Mouse (Mus musculus) lung, adult 2 months (tissue): ENCODE measurements around the gene Lrrc10b. TPM values are rescaled to one million over a fixed set of nuclear protein-coding genes. Genes with fewer than 3 reads are reported as not detected.

Experiments
- DNase-seq: peaks from one replicate; pipeline ENCODE4 v3.0.0; 2022
- H3K4me1 ChIP-seq: fragments of 200-500 bp; 2 replicates; pipeline ENCODE4 v1.6.1; 2011; ENCODE audit warnings: low read length; ENCODE audit not compliant: control insufficient read depth, insufficient read depth
- H3K4me3 ChIP-seq: fragments of 200-500 bp; replicated peaks from 2 replicates; pipeline ENCODE3; 2011; ENCODE audit warnings: low read depth, mild to moderate bottlenecking, control low read depth, low read length; ENCODE audit errors: extremely low read depth
- CTCF ChIP-seq: fragments of 200-500 bp; IDR thresholded peaks from 2 replicates; pipeline ENCODE4 v1.5.1; 2011; ENCODE audit warnings: mild to moderate bottlenecking, low read length, control low read depth; ENCODE audit not compliant: insufficient read depth
- POLR2A ChIP-seq: fragments of 200-500 bp; IDR thresholded peaks from 2 replicates; pipeline ENCODE4 v1.6.1; 2011; ENCODE audit warnings: low read depth, mild to moderate bottlenecking, control low read depth, low read length, borderline replicate concordance; ENCODE audit errors: extremely low read depth
- WGBS: fragments of 180-500 bp; shearing (Covaris S2); methylation state at CpG from one replicate; pipeline ENCODE4 v1.1.7; 2018; 5-methylcytosine and 5-hydroxymethylcytosine counted together
- polyA plus RNA-seq: library from polyadenylated mRNA; depleted of rRNA; stranded (reverse); fragments of >200 nt; gene quantifications from 2 replicates; pipeline ENCODE4 v1.2.3, GENCODE M21; 2012

Lrrc10b gene
- polyA plus RNA-seq, 1 experiment, result 20.6 TPM

- Histone ChIP-seq H3K4me1 (no peaks in the 10 kb centered on the region), H3K4me3 (no peak overlapping the region)
- TF ChIP-seq POLR2A, result no peak
- TF ChIP-seq CTCF, result no peak
- no peak for DNase-seq
- WGBS, result 40% methylated on average over 6 of the region's 6 CpGs
These were observed 16.5 kb upstream of the Lrrc10b start for GRCm38 (mm10) chr19:10473779-10474178.

DNA sequence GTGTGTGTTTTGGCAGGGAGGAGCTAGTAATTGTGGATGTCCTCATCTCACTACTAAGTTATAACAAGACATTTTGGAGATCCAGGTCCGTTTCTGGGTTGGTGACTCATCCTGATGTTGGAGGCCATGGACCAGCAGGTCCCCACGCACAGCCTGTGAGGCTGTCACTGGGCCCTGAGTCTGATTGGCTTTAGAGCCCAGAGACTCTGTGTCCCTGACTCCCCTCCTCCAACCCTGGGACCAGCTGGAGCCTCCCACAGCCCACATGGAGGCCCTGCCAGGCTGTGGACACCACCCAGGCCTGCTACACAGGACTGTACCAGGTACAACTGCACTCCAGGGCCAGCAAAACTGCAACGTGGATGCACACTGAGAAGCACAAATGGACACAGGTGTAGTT, 15.7 kb upstream of the Lrrc10b start:
- DNase-seq, result no peak
- TF ChIP-seq POLR2A (no peak), CTCF (no peak)
- 62% methylated on average over 3 of the region's 3 CpGs for WGBS
- H3K4me3 ChIP-seq, result no peak overlapping the region
- H3K4me1 ChIP-seq, result no peaks in the 10 kb centered on the region

GRCm38 (mm10) chr19:10469171-10469658, 11.9 kb upstream of the Lrrc10b start:
- DNase-seq, result no peak
- 33% methylated on average over 8 of the region's 8 CpGs for WGBS
- no peak for TF ChIP-seq CTCF
- no peak for TF ChIP-seq POLR2A
- H3K4me1 ChIP-seq, result no peaks in the 10 kb centered on the region
- H3K4me3 ChIP-seq, result no peak overlapping the region

DNA sequence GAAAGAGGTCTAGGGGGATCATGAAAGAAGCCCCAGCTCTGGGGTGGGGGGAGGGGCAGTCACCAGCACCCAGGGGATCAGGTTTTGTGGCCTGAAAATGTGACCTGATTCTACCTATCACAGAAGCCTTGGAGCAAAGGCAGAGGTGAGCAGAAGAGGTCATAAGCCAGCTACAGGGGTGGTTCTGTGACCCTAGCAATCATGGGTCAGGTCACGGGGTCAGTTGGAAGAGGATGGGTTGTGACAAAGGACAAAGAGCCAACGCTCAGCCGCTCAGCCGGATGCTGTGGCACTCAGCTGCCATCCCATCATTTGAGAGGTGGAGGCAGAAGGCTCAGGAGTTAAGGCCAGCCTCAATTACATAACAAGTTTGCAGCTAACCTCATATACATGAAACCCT, 7.2 kb upstream of the Lrrc10b start:
- no peaks in the 10 kb centered on the region for H3K4me1 ChIP-seq
- H3K4me3 ChIP-seq, result no peak overlapping the region
- no peak for DNase-seq
- WGBS, result 57% methylated on average over 4 of the region's 4 CpGs
- TF ChIP-seq POLR2A, result no peak
- no peak for TF ChIP-seq CTCF

- 28% methylated on average over 7 of the region's 7 CpGs for WGBS
- no peaks in the 10 kb centered on the region; the same call in 1 of the 2 replicates for H3K4me1 ChIP-seq
- no peak for TF ChIP-seq CTCF
- no peak for TF ChIP-seq POLR2A
- no peak overlapping the region for H3K4me3 ChIP-seq
- no peak for DNase-seq
These were observed 4.3 kb upstream of the Lrrc10b start for GRCm38 (mm10) chr19:10461584-10461983.

DNA sequence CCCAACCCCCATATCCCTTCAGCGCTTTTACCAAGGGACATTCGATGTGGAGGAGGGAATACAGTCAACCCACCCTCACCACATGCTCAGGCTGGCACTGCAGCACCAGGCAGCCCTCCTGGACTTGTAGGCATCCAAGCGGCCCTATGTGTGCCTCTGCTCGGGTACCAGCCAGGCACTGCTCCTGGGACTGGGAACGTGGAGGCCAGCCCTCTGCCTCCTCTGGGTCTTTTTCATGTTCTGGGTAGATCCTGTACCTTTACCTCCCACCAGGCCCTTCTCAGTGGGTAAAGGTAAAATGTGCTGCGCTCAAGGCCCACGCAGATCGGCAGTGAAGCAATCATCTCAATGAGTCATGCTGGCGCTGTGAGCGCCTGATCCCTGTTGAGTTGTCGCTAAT, 2.6 kb upstream of the Lrrc10b start:
- peaks cover 3% of the 10 kb centered on the region; the same call in 1 of the 2 replicates for H3K4me1 ChIP-seq
- no peak overlapping the region for H3K4me3 ChIP-seq
- 84% methylated on average over 11 of the region's 11 CpGs for WGBS
- no peak for TF ChIP-seq POLR2A
- TF ChIP-seq CTCF, result no peak
- DNase-seq, result no peak

- DNase-seq, result peak; percentile 51
- no peak overlapping the region for H3K4me3 ChIP-seq
- H3K4me1 ChIP-seq, result peaks cover 3% of the 10 kb centered on the region; the same call in 1 of the 2 replicates
- 9% methylated on average over 8 of the region's 8 CpGs for WGBS
- TF ChIP-seq POLR2A (no peak), CTCF (no peak)
These were observed 823 bp upstream of the Lrrc10b start for GRCm38 (mm10) chr19:10458096-10458495.

- peak; percentile 43; the same call in 1 of the 2 replicates for TF ChIP-seq POLR2A
- no peak for TF ChIP-seq CTCF
- Histone ChIP-seq H3K4me1 (peaks cover 3% of the 10 kb centered on the region; the same call in 1 of the 2 replicates), H3K4me3 (peak overlapping the region; percentile 14)
- under 1% methylated on average over 34 of the region's 34 CpGs for WGBS
- peak; percentile 45 for DNase-seq
These were observed 169 bp upstream of the Lrrc10b start for GRCm38 (mm10) chr19:10457484-10457800.

GRCm38 (mm10) chr19:10455437-10455806, 1.9 kb downstream of the Lrrc10b start:
- 73% methylated on average over 3 of the region's 3 CpGs for WGBS
- H3K4me1 ChIP-seq, result peaks cover 3% of the 10 kb centered on the region; the same call in 1 of the 2 replicates
- no peak for DNase-seq

DNA sequence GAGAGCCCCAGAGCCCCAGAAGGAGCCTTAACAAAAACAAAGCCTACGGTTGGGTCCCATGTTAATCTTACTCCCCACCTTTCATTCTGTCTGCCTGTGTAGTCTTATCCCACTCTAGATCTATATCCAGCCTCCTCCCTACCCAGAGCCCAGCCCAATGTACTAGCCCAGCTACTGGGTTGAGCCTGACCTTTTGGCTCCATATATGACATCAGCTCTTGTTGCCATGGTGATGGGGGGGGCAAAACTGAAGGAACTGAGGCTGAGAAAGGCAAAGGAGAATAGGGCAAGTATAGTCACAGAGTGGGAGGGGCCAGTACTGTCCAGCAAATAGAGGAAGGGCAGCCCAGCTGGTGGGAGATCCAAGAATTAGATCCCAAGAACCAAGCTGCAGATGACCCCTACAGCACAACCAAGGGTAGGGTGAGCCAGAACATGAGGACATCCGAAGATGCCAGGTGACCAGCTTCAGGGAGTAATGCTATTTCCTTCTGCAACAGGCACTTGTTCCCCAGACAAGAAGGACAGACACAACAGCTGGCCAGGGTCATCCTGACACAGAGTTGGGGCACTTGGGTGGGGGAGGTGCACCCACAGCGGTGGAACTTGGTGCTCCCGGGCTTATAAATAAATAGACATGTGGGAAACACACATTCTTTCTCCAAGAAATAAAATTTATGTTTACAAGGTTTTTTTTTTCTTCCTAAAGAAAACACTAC, 2.4 kb downstream of the Lrrc10b start:
- Histone ChIP-seq H3K4me1 (peaks cover 3% of the 10 kb centered on the region; the same call in 1 of the 2 replicates), H3K4me3 (no peak overlapping the region)
- WGBS, result 35% methylated on average over 4 of the region's 4 CpGs
- no peak for DNase-seq
- TF ChIP-seq CTCF, result no peak
- no peak for TF ChIP-seq POLR2A

More at GRCm38 (mm10) chr19:10455437-10455806, 1.9 kb downstream of the Lrrc10b start:
- TF ChIP-seq POLR2A (no peak), CTCF (no peak)
- H3K4me3 ChIP-seq, result no peak overlapping the region
